Mouse (Mus musculus) thymus, adult 2 months (tissue): Measurements from ENCODE around the gene Abcc1.

Source experiments
- CTCF ChIP-seq: fragments of 200-500 bp; IDR thresholded peaks from 2 replicates; pipeline ENCODE4 v1.5.1; 2012; ENCODE audit warnings: mild to moderate bottlenecking, control low read depth, low read length, moderate library complexity, borderline replicate concordance; ENCODE audit not compliant: control insufficient read depth, poor library complexity, insufficient read depth; ENCODE audit errors: extremely low read depth
- POLR2A ChIP-seq: fragments of 200-500 bp; IDR thresholded peaks from 2 replicates; pipeline ENCODE4 v1.6.1; 2012; ENCODE audit warnings: mild to moderate bottlenecking, low read length, control low read depth, moderate library complexity; ENCODE audit not compliant: control insufficient read depth, poor library complexity, insufficient read depth; ENCODE audit errors: extremely low read depth

DNA sequence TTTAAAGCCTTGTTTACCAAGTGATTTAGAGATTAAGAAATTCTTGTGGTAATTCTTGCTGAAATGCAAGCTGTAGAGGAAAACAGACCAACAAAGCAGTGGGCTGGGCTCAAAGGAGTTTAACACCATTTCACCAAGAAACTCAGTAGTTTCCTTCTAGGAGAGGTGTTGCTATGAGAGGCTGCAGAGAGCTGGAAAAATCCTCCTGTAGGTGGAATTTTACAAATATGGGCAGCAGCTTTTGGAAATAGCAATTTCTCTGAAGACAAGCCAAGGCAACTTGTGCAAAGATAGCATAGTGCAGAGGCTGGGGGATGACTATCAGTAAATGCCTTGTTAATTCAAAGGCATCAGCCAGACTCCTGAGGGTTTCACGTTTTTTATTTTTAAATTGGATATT lies 40.9 kb upstream of the Abcc1 start:
- TF ChIP-seq POLR2A (no peak), CTCF (no peak)
